12 mouse cellular contexts compared by ENCODE assay signal in the genomic region with DNA sequence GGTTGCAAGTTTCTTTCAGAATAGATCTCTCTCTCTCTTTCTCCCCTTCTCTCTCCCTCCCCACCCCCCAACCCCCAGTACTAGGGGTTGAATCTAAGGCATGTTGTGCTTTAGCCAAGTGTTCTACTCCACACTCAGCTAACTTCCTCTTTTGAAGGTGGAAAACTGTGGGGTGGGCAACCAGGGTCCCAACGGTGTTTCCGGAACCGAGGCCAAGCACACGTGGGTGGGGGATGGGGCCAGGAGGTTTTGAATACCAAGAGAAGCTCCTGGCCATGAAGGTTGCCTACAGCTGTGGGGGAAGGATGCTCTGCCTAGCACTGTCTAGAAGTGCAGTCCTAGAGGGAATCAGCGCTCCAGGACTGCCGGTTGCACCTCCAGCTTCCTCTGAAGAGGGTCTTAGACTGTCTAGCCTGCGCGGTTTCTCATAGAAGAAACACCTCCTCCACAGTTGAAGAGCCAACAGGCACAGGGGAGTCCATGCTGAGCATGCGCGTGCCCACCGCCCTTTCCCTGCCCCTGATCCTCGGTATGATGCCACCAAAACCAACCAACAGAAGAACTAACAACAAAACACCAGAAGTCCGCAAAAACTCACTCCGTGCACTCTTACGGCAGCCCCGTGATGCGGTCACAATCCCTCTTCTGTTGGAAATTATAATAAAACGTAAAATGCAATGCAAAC. TPM values are rescaled to one million over a fixed set of nuclear protein-coding genes. Genes with fewer than 3 reads are reported as not detected.
A peak's percentile ranks its signal among the peaks of the same experiment; 100 is the strongest.
DNase-seq lines count a peak whose midpoint lies in the region; ATAC-seq and TF ChIP-seq lines count a peak whose summit lies in the region.
"Had no signal": no experiment of that assay in that cellular context is flagged by ENCODE, and none has a peak within 500 bp of the region (broad histone marks: within the 10 kb centered on the region; RNA-seq: fewer than 3 reads in every experiment).

No protein-coding gene starts in this region.

- peak in 1 of 2 experiments; percentile 62; a peak in 2 of 4 replicates for TF ChIP-seq POLR2A in MEL (IDR thresholded peaks at IDR 0.05; ENCODE audit: control insufficient read depth in 1 of 2, insufficient read depth in 1 of 2, low read depth in 1 of 2, low read length in 2 of 2, poor library complexity in 1 of 2)

- TF ChIP-seq RAD21 in MEL (IDR thresholded peaks at IDR 0.05; ENCODE audit: low read depth, low read length): no peak

- peaks cover 0 to 28% of the 10 kb centered on the region in 2 experiments; a peak in 2 of 4 replicates for H3K36me3 ChIP-seq in MEL (ENCODE audit: control insufficient read depth in 1 of 2, insufficient read depth in 2 of 2, low read length in 2 of 2)
- H3K36me3 ChIP-seq in liver, embryonic 12.5 days: no peaks in the 10 kb centered on the region
- H3K36me3 ChIP-seq: embryonic facial prominence, embryonic 12.5 days; limb, embryonic 12.5 days had no signal

- peak; percentile 35; the same call in 1 of the 2 replicates for ATAC-seq in liver, embryonic 12.5 days
- no peak for ATAC-seq in inflammation-experienced regulatory T-cells, adult 6 months

- DNase-seq in B cell, adult 2 months: peak; percentile 69 to 70
- peak; percentile 83 for DNase-seq in MEL (ENCODE audit: low read depth, low spot score)
- DNase-seq in spleen, postnatal 4 days (ENCODE audit: low spot score in 2 of 2): peak; percentile 50 to 75
- DNase-seq in urinary bladder, adult 2 months (ENCODE audit: low spot score): no peak
- DNase-seq in cerebellum, postnatal 25 days: no peak
- DNase-seq in ovary, adult 18-20 months (ENCODE audit: low spot score): no peak
- DNase-seq: gastrocnemius, adult 2 months; heart, postnatal 14 days had no signal

- H3K9me3 ChIP-seq in MEL (replicated peaks; ENCODE audit: insufficient read depth, low read length): no peaks in the 10 kb centered on the region
- no peaks in the 10 kb centered on the region for H3K9me3 ChIP-seq in liver, embryonic 12.5 days (replicated peaks)
- H3K9me3 ChIP-seq: embryonic facial prominence, embryonic 12.5 days; limb, embryonic 12.5 days had no signal

- no peaks in the 10 kb centered on the region for H3K27me3 ChIP-seq in MEL (ENCODE audit: control insufficient read depth in 1 of 2, insufficient read depth in 2 of 2, low read length in 2 of 2)
- H3K27me3 ChIP-seq in liver, embryonic 12.5 days (replicated peaks): peaks cover 16% of the 10 kb centered on the region
- H3K27me3 ChIP-seq: embryonic facial prominence, embryonic 12.5 days; limb, embryonic 12.5 days had no signal

- H3K79me2 ChIP-seq in MEL (ENCODE audit: control insufficient read depth, insufficient read depth, low read length, poor library complexity): no peaks in the 10 kb centered on the region

- no peak for TF ChIP-seq CTCF in MEL (IDR thresholded peaks at IDR 0.05 in 2 of 3, conservative IDR thresholded peaks at IDR 0.05 in 1 of 3; ENCODE audit: control insufficient read depth in 1 of 3, insufficient read depth in 1 of 3, low read depth in 2 of 3, low read length in 3 of 3, poor library complexity in 1 of 3, severe bottlenecking in 1 of 3)

- TF ChIP-seq EP300 in MEL (IDR thresholded peaks at IDR 0.05; ENCODE audit: low read depth in 1 of 2, low read length in 2 of 2): peak in 1 of 2 experiments; percentile 69; a peak in 3 of 4 replicates

- peak overlapping the region; percentile 74 for H3K9ac ChIP-seq in MEL (ENCODE audit: control insufficient read depth, low read depth, low read length, poor library complexity, severe bottlenecking)
- no peak overlapping the region for H3K9ac ChIP-seq in liver, embryonic 12.5 days
- H3K9ac ChIP-seq: embryonic facial prominence, embryonic 12.5 days; limb, embryonic 12.5 days had no signal

- H3K4me3 ChIP-seq in MEL (ENCODE audit: control insufficient read depth in 1 of 2, insufficient read depth in 1 of 2, low read depth in 2 of 2, low read length in 2 of 2): peak overlapping the region; percentile 53 to 61
- no peak overlapping the region for H3K4me3 ChIP-seq in liver, embryonic 12.5 days
- H3K4me3 ChIP-seq: embryonic facial prominence, embryonic 12.5 days; gastrocnemius, adult 2 months; limb, embryonic 12.5 days had no signal

- peak overlapping the region; percentile 22 for H3K4me2 ChIP-seq in liver, embryonic 12.5 days
- H3K4me2 ChIP-seq: embryonic facial prominence, embryonic 12.5 days; limb, embryonic 12.5 days had no signal

- WGBS in liver, embryonic 12.5 days (ENCODE audit: insufficient replicate concordance): 39% methylated on average over 18 of the region's 18 CpGs

- H3K27ac ChIP-seq in MEL (ENCODE audit: control insufficient read depth, low read depth, low read length): peak overlapping the region; percentile 88
- peak overlapping the region; percentile 36; the same call in 1 of the 2 replicates for H3K27ac ChIP-seq in liver, embryonic 12.5 days
- H3K27ac ChIP-seq: embryonic facial prominence, embryonic 12.5 days; gastrocnemius, adult 2 months; limb, embryonic 12.5 days had no signal

- H3K4me1 ChIP-seq in MEL (ENCODE audit: control insufficient read depth in 1 of 2, insufficient read depth in 2 of 2, low read length in 2 of 2): peaks cover 8 to 22% of the 10 kb centered on the region in 2 experiments
- H3K4me1 ChIP-seq in liver, embryonic 12.5 days: peaks cover 37% of the 10 kb centered on the region
- H3K4me1 ChIP-seq: embryonic facial prominence, embryonic 12.5 days; limb, embryonic 12.5 days had no signal

TF ChIP-seq in MEL, 35 proteins besides CTCF, POLR2A, EP300 and RAD21 (continues in another document):
- TF ChIP-seq KAT2A (conservative IDR thresholded peaks at IDR 0.05; ENCODE audit: low read depth, low read length) (no peak), TAL1 (IDR thresholded peaks at IDR 0.05; ENCODE audit: low read length) (no peak), BHLHE40 (IDR thresholded peaks at IDR 0.05; ENCODE audit: borderline replicate concordance, low read depth, low read length) (peak; percentile 63; the same call in 1 of the 2 replicates), HCFC1 (IDR thresholded peaks at IDR 0.05; ENCODE audit: low read depth, low read length) (0 out of 2 replicates have a peak, but pooled peaks have one; percentile 26), CHD1 (IDR thresholded peaks at IDR 0.05; ENCODE audit: low read depth, low read length) (no peak), GABPA (IDR thresholded peaks at IDR 0.05; ENCODE audit: low read depth, low read length) (no peak), ZKSCAN1 (IDR thresholded peaks at IDR 0.05; ENCODE audit: low read depth, low read length) (no peak), ZMIZ1 (IDR thresholded peaks at IDR 0.05; ENCODE audit: low read depth, low read length) (no peak), ZC3H11A (IDR thresholded peaks at IDR 0.05; ENCODE audit: low read depth, low read length) (no peak; the same call in 1 of the 2 replicates), USF1 (IDR thresholded peaks at IDR 0.05; ENCODE audit: low read depth, low read length) (no peak), ETS1 (IDR thresholded peaks at IDR 0.05; ENCODE audit: low read depth, low read length) (peak; percentile 42; the same call in 1 of the 2 replicates), UBTF (IDR thresholded peaks at IDR 0.05; ENCODE audit: borderline replicate concordance, insufficient read depth, low read depth, low read length) (no peak), MYB (IDR thresholded peaks at IDR 0.05; ENCODE audit: low read depth, low read length) (peak; percentile 71), MXI1 (IDR thresholded peaks at IDR 0.05; ENCODE audit: low read depth, low read length) (no peak), NELFE (IDR thresholded peaks at IDR 0.05; ENCODE audit: low read depth, low read length) (no peak), MAZ (IDR thresholded peaks at IDR 0.05; ENCODE audit: low read depth, low read length) (peak; percentile 86), MEF2A (IDR thresholded peaks at IDR 0.05; ENCODE audit: extremely low read depth, insufficient replicate concordance, low read depth, low read length, poor library complexity, severe bottlenecking) (no peak), SIN3A (IDR thresholded peaks at IDR 0.05; ENCODE audit: low read length) (peak; percentile 72; the same call in 1 of the 2 replicates), ELF1 (IDR thresholded peaks at IDR 0.05; ENCODE audit: low read depth, low read length) (no peak), ZNF384 (IDR thresholded peaks at IDR 0.05; ENCODE audit: low read depth, low read length) (no peak), TCF12 (IDR thresholded peaks at IDR 0.05; ENCODE audit: low read depth, low read length) (0 out of 2 replicates have a peak, but pooled peaks have one; percentile 6), SMC3 (IDR thresholded peaks at IDR 0.05; ENCODE audit: low read depth, low read length) (no peak), TBP (IDR thresholded peaks at IDR 0.05; ENCODE audit: low read depth, low read length) (peak; percentile 38), POLR2AphosphoS2 (IDR thresholded peaks at IDR 0.05; ENCODE audit: low read length) (no peak), GATA1 (IDR thresholded peaks at IDR 0.05; ENCODE audit: low read depth, low read length) (no peak), POLR2AphosphoS5 (IDR thresholded peaks at IDR 0.05; ENCODE audit: borderline replicate concordance, low read depth, low read length) (no peak), MAFK (IDR thresholded peaks at IDR 0.05; ENCODE audit: borderline replicate concordance, low read depth, low read length) (no peak), NRF1 (IDR thresholded peaks at IDR 0.05; ENCODE audit: insufficient read depth, low read depth, low read length, poor library complexity, severe bottlenecking) (peak; percentile 83), E2F4 (IDR thresholded peaks at IDR 0.05; ENCODE audit: borderline replicate concordance, low read depth, low read length) (no peak)

RNA-seq across cellular contexts. Expression of gene Plac8, which starts 2.7 kb away (rescaled TPM):
- 4.9 and 7.1 TPM in 2 replicates for total RNA-seq in MEL (2012; rRNA removed)
- 10 to 100 TPM in 1 of 2 experiments, not detected in 1; 10.6 TPM for polyA plus RNA-seq in MEL (2012; ENCODE audit: insufficient read depth in 1 of 2, insufficient read length in 2 of 2, low read depth in 1 of 2, low replicate concordance in 2 of 2, missing spikeins in 1 of 2)
- polyA plus RNA-seq in liver, embryonic 12.5 days (2016; fragmentation: Nextera tagmentation; extraction: Ambion mirVana): 32.2 and 35.8 TPM in 2 replicates
- polyA plus RNA-seq in inflammation-experienced regulatory T-cells, adult 6 months (2017; shearing (Covaris generic)): 10 to 100 TPM in 1 of 3 experiments, 1 to 10 TPM in 2; 5.5 to 17.7 (median 6.8) TPM
- 117 and 123 TPM in 2 replicates for polyA plus RNA-seq in urinary bladder, adult 2 months (2012; rRNA removed)
- total RNA-seq: gastrocnemius, adult 2 months had no signal

RNA-seq across cellular contexts. Expression of gene Cops4, which starts 51.3 kb away (rescaled TPM):
- 142 and 143 TPM in 2 replicates for total RNA-seq in MEL (2012; rRNA removed)
- 100 to 1,000 TPM; 112 to 626 TPM for polyA plus RNA-seq in MEL (2012; ENCODE audit: insufficient read depth in 1 of 2, insufficient read length in 2 of 2, low read depth in 1 of 2, low replicate concordance in 2 of 2, missing spikeins in 1 of 2)
- 108 and 114 TPM in 2 replicates for polyA plus RNA-seq in liver, embryonic 12.5 days (2016; fragmentation: Nextera tagmentation; extraction: Ambion mirVana)
- polyA plus RNA-seq in inflammation-experienced regulatory T-cells, adult 6 months (2017; shearing (Covaris generic)): 100 to 1,000 TPM in 2 of 3 experiments, 10 to 100 TPM in 1; 99.1 to 127 (median 102) TPM
- polyA plus RNA-seq in urinary bladder, adult 2 months (2012; rRNA removed): 66.8 and 69.9 TPM in 2 replicates

Comparison
In these comparisons a context has a peak if more than half of its experiments do, and no peak if none do; other contexts are left out.
1. DNase-seq: peak in B cell, adult 2 months (2 of 2), MEL (single experiment) and spleen, postnatal 4 days (2 of 2); none in urinary bladder, adult 2 months (single experiment), cerebellum, postnatal 25 days (0 of 2) and ovary, adult 18-20 months (single experiment).